Mouse (Mus musculus) bone marrow macrophage, adult 2 months (primary cell): ENCODE measurements around the gene Med11.

Experiments
- CTCF ChIP-seq: IDR thresholded peaks from 2 replicates; pipeline ENCODE4 v1.5.1; 2012; ENCODE audit warnings: low read depth, mild to moderate bottlenecking, low read length, moderate library complexity
- POLR2A ChIP-seq: IDR thresholded peaks from 2 replicates; pipeline ENCODE4 v1.6.1; 2012; ENCODE audit warnings: mild to moderate bottlenecking, low read depth, low read length, borderline replicate concordance

GRCm38 (mm10) chr11:70419486-70419885 is 32.2 kb upstream of the Med11 start:
- TF ChIP-seq POLR2A (no peak), CTCF (no peak)
